Mouse (Mus musculus): Measurements from ENCODE around the gene Gpx5. TPM values are rescaled to one million over a fixed set of nuclear protein-coding genes. Genes with fewer than 3 reads are reported as not detected.

The Gpx5 gene
- polyA plus RNA-seq, 1 experiment from 2014 or later, result not detected

- Histone ChIP-seq H3K27me3 (ENCODE audit: control insufficient read depth, insufficient read depth, low read depth, low read length) (peaks cover 2% of the 10 kb centered on the region; the same call in 1 of the 2 replicates), H3K36me3 (ENCODE audit: control insufficient read depth, insufficient read depth, low read length) (no peaks in the 10 kb centered on the region), H3K9me3 (ENCODE audit: control insufficient read depth, low read length) (no peaks in the 10 kb centered on the region), H3K9ac (ENCODE audit: low read length) (no peak overlapping the region), H3K4me2 (ENCODE audit: low read depth, low read length) (no peak overlapping the region), H3K4me1 (replicated peaks; ENCODE audit: control insufficient read depth, insufficient read depth, low read length) (0 out of 2 replicates have a peak, but pooled peaks cover 6% of the 10 kb centered on the region), H3K4me3 (ENCODE audit: low read length) (no peak overlapping the region), H3K27ac (ENCODE audit: low read length) (no peak overlapping the region)
- WGBS, result 77% methylated on average over 5 of the region's 5 CpGs
- no peak for ATAC-seq (ENCODE audit: low read depth)
Observed at GRCm38 (mm10) chr13:21244089-21244488, 48.4 kb downstream of the Gpx5 start.

GRCm38 (mm10) chr13:21243196-21243595, 49.3 kb downstream of the Gpx5 start:
- Histone ChIP-seq H3K4me3 (ENCODE audit: low read length) (peak overlapping the region; percentile 35), H3K9me3 (ENCODE audit: control insufficient read depth, low read length) (no peaks in the 10 kb centered on the region), H3K27ac (ENCODE audit: low read length) (no peak overlapping the region), H3K9ac (ENCODE audit: low read length) (0 out of 2 replicates have a peak overlapping the region, but pooled peaks have one; percentile 33), H3K4me2 (ENCODE audit: low read depth, low read length) (peak overlapping the region; percentile 53), H3K27me3 (ENCODE audit: control insufficient read depth, insufficient read depth, low read depth, low read length) (peaks cover 2% of the 10 kb centered on the region; the same call in 1 of the 2 replicates), H3K4me1 (replicated peaks; ENCODE audit: control insufficient read depth, insufficient read depth, low read length) (0 out of 2 replicates have a peak, but pooled peaks cover 6% of the 10 kb centered on the region), H3K36me3 (ENCODE audit: control insufficient read depth, insufficient read depth, low read length) (no peaks in the 10 kb centered on the region)
- no peak for ATAC-seq (ENCODE audit: low read depth)
- WGBS, result 15% methylated on average over 13 of the region's 13 CpGs

GRCm38 (mm10) chr13:21242408-21243125, 50.0 kb downstream of the Gpx5 start:
- 0 out of 2 replicates have a peak overlapping the region, but pooled peaks have one; percentile 33 for H3K9ac ChIP-seq (ENCODE audit: low read length)
- H3K4me3 ChIP-seq (ENCODE audit: low read length), result peak overlapping the region; percentile 35
- no peaks in the 10 kb centered on the region for H3K36me3 ChIP-seq (ENCODE audit: control insufficient read depth, insufficient read depth, low read length)
- peak overlapping the region; percentile 53 for H3K4me2 ChIP-seq (ENCODE audit: low read depth, low read length)
- no peaks in the 10 kb centered on the region for H3K9me3 ChIP-seq (ENCODE audit: control insufficient read depth, low read length)
- H3K27me3 ChIP-seq (ENCODE audit: control insufficient read depth, insufficient read depth, low read depth, low read length), result peaks cover 2% of the 10 kb centered on the region; the same call in 1 of the 2 replicates
- no peak for ATAC-seq (ENCODE audit: low read depth)
- 0 out of 2 replicates have a peak, but pooled peaks cover 6% of the 10 kb centered on the region for H3K4me1 ChIP-seq (replicated peaks; ENCODE audit: control insufficient read depth, insufficient read depth, low read length)
- H3K27ac ChIP-seq (ENCODE audit: low read length), result no peak overlapping the region
- 9% methylated on average over 16 of the region's 16 CpGs for WGBS

GRCm38 (mm10) chr13:21240788-21241187, 51.7 kb downstream of the Gpx5 start:
- no peak overlapping the region for H3K4me3 ChIP-seq (ENCODE audit: low read length)
- H3K36me3 ChIP-seq (ENCODE audit: control insufficient read depth, insufficient read depth, low read length), result no peaks in the 10 kb centered on the region
- H3K4me2 ChIP-seq (ENCODE audit: low read depth, low read length), result no peak overlapping the region
- 17% methylated on average over 7 of the region's 7 CpGs for WGBS
- H3K27me3 ChIP-seq (ENCODE audit: control insufficient read depth, insufficient read depth, low read depth, low read length), result peaks cover 2% of the 10 kb centered on the region; the same call in 1 of the 2 replicates
- H3K4me1 ChIP-seq (replicated peaks; ENCODE audit: control insufficient read depth, insufficient read depth, low read length), result 0 out of 2 replicates have a peak, but pooled peaks cover 6% of the 10 kb centered on the region
- no peaks in the 10 kb centered on the region for H3K9me3 ChIP-seq (ENCODE audit: control insufficient read depth, low read length)
- H3K9ac ChIP-seq (ENCODE audit: low read length), result no peak overlapping the region
- no peak for ATAC-seq (ENCODE audit: low read depth)
- H3K27ac ChIP-seq (ENCODE audit: low read length), result no peak overlapping the region

- 49% methylated on average over 6 of the region's 6 CpGs for WGBS
- Histone ChIP-seq H3K9me3 (ENCODE audit: control insufficient read depth, low read length) (no peaks in the 10 kb centered on the region), H3K4me2 (ENCODE audit: low read depth, low read length) (no peak overlapping the region), H3K9ac (ENCODE audit: low read length) (no peak overlapping the region), H3K4me1 (replicated peaks; ENCODE audit: control insufficient read depth, insufficient read depth, low read length) (peaks cover 2% of the 10 kb centered on the region; the same call in 1 of the 2 replicates), H3K36me3 (ENCODE audit: control insufficient read depth, insufficient read depth, low read length) (no peaks in the 10 kb centered on the region), H3K4me3 (ENCODE audit: low read length) (no peak overlapping the region), H3K27ac (ENCODE audit: low read length) (no peak overlapping the region), H3K27me3 (ENCODE audit: control insufficient read depth, insufficient read depth, low read depth, low read length) (no peaks in the 10 kb centered on the region)
- ATAC-seq (ENCODE audit: low read depth), result no peak
Observed at GRCm38 (mm10) chr13:21237161-21237560, 55.4 kb downstream of the Gpx5 start.

GRCm38 (mm10) chr13:21236714-21237113, 55.8 kb downstream of the Gpx5 start:
- H3K4me2 ChIP-seq (ENCODE audit: low read depth, low read length), result no peak overlapping the region
- no peaks in the 10 kb centered on the region for H3K27me3 ChIP-seq (ENCODE audit: control insufficient read depth, insufficient read depth, low read depth, low read length)
- no peak overlapping the region for H3K9ac ChIP-seq (ENCODE audit: low read length)
- H3K4me3 ChIP-seq (ENCODE audit: low read length), result no peak overlapping the region
- ATAC-seq (ENCODE audit: low read depth), result no peak
- H3K27ac ChIP-seq (ENCODE audit: low read length), result no peak overlapping the region
- WGBS, result 44% methylated on average over 2 of the region's 2 CpGs
- H3K36me3 ChIP-seq (ENCODE audit: control insufficient read depth, insufficient read depth, low read length), result no peaks in the 10 kb centered on the region
- peaks cover 2% of the 10 kb centered on the region; the same call in 1 of the 2 replicates for H3K4me1 ChIP-seq (replicated peaks; ENCODE audit: control insufficient read depth, insufficient read depth, low read length)
- H3K9me3 ChIP-seq (ENCODE audit: control insufficient read depth, low read length), result no peaks in the 10 kb centered on the region

Other genes starting within 250 kb of the Gpx5 start
- not detected in 2 replicates for gene Olfr1370, start 217.8 kb downstream of the Gpx5 start, polyA plus RNA-seq (2015; fragmentation: Nextera tagmentation; extraction: Ambion mirVana)
- gene Olfr1369-ps1, start 181.2 kb downstream of the Gpx5 start, polyA plus RNA-seq (2015; fragmentation: Nextera tagmentation; extraction: Ambion mirVana), result not detected in 2 replicates
- gene Olfr263, start 163.1 kb downstream of the Gpx5 start, polyA plus RNA-seq (2015; fragmentation: Nextera tagmentation; extraction: Ambion mirVana), result not detected in 2 replicates
- gene Olfr1368, start 146.9 kb downstream of the Gpx5 start, polyA plus RNA-seq (2015; fragmentation: Nextera tagmentation; extraction: Ambion mirVana), result not detected in 2 replicates
- gene Trim27, start 113.3 kb downstream of the Gpx5 start, polyA plus RNA-seq (2015; fragmentation: Nextera tagmentation; extraction: Ambion mirVana), result 105 and 108 TPM in 2 replicates
- not detected in 2 replicates for gene Gpx6, start 19.4 kb upstream of the Gpx5 start, polyA plus RNA-seq (2015; fragmentation: Nextera tagmentation; extraction: Ambion mirVana)
- gene Olfr1367, start 54.2 kb upstream of the Gpx5 start, polyA plus RNA-seq (2015; fragmentation: Nextera tagmentation; extraction: Ambion mirVana), result not detected in 2 replicates
- 11.5 and 11.7 TPM in 2 replicates for gene Zscan12, start 70.1 kb upstream of the Gpx5 start, polyA plus RNA-seq (2015; fragmentation: Nextera tagmentation; extraction: Ambion mirVana)
- 84.4 and 85.3 TPM in 2 replicates for gene Zkscan3, start 110.0 kb upstream of the Gpx5 start, polyA plus RNA-seq (2015; fragmentation: Nextera tagmentation; extraction: Ambion mirVana)
- 3.3 and 3.7 TPM in 2 replicates for gene Pgbd1, start 148.3 kb upstream of the Gpx5 start, polyA plus RNA-seq (2015; fragmentation: Nextera tagmentation; extraction: Ambion mirVana)
- gene Zscan26, start 161.0 kb upstream of the Gpx5 start, polyA plus RNA-seq (2015; fragmentation: Nextera tagmentation; extraction: Ambion mirVana), result 35.1 and 39.0 TPM in 2 replicates
- gene Nkapl, start 175.8 kb upstream of the Gpx5 start, polyA plus RNA-seq (2015; fragmentation: Nextera tagmentation; extraction: Ambion mirVana), result 3.7 and 4.0 TPM in 2 replicates
- 2.8 and 3.9 TPM in 2 replicates for gene Zkscan4, start 186.2 kb upstream of the Gpx5 start, polyA plus RNA-seq (2015; fragmentation: Nextera tagmentation; extraction: Ambion mirVana)
- not detected in 2 replicates for gene Gm10065, start 186.7 kb upstream of the Gpx5 start, polyA plus RNA-seq (2015; fragmentation: Nextera tagmentation; extraction: Ambion mirVana)
- 0.80 and 1.4 TPM in 2 replicates for gene AK157302, start 202.5 kb upstream of the Gpx5 start, polyA plus RNA-seq (2015; fragmentation: Nextera tagmentation; extraction: Ambion mirVana)
- 5.8 and 9.4 TPM in 2 replicates for gene Gm11273, start 208.7 kb upstream of the Gpx5 start, polyA plus RNA-seq (2015; fragmentation: Nextera tagmentation; extraction: Ambion mirVana)
- gene Zkscan8, start 238.4 kb upstream of the Gpx5 start, polyA plus RNA-seq (2015; fragmentation: Nextera tagmentation; extraction: Ambion mirVana), result 5.8 and 6.3 TPM in 2 replicates

Measured in lung, embryonic 16.5 days (tissue).